Mouse (Mus musculus) megakaryocyte, adult 5-6 weeks (primary cell): Measurements from ENCODE around the gene Lyzl4. TPM values are rescaled to one million over a fixed set of nuclear protein-coding genes. Genes with fewer than 3 reads are reported as not detected.
"Not testable (repeated sequence)": the region's sequence is repeated elsewhere in the genome, so short reads cannot be mapped to it uniquely, and the experiment has no call there.

Experiments used
- ATAC-seq: 2 replicates; pipeline ENCODE4 v1.8.0; 2016; ENCODE audit warnings: mild to moderate bottlenecking, inconsistent platforms; ENCODE audit not compliant: poor library complexity, severe bottlenecking
- total RNA-seq, 2 experiments: library from RNA; stranded (forward) in 1 of 2; stranded (reverse) in 1 of 2; fragments of 153-499, 151-499 nt in 1 of 2; fragments of 221-1000, 200-1000 nt in 1 of 2; gene quantifications; 2 replicates each; pipeline versions ENCODE4 v1.2.3 to v1.2.4; 2015 to 2017

Lyzl4 gene
- total RNA-seq, 2 experiments from 2014 or later = not detected

DNA sequence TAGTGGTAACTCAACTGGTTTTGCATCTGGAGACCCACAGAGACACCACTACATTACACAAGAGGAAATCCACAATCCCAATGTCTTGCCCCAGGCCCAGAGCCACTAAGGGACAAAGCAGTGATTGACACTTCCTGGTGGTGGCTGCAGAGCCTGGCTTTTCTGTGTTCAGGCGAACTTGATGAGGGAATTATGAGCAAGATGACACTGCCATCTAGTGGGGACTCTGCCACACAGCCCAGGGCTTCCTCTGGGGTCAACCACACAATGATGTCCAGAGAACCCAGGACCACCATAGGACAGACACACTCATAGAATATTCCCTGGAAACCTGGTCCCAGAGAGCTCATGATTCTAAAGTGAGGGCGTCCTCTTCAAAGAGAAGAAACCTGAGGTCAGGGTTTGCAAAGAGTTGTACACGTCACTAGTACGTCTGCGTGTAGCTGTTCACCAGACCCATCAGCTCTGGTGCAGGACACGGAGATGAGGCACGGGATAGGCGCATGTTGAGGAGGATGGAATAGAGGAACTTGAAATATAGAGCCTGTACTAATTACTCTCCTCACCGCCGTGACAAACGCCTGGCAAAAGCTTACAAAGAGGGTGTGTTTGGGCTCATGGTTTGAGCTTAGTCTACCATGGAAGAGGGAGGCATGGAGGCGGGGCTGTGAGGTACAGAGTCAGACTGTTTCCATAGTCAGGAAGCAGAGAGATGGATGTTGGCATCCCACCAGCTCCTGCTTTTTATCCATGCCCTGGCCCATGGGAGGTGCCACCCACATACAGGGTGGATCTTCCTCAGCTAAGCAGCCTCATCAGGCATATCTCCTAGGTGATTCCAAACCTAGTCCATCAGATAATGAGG, 36.2 kb downstream of the Lyzl4 start:
- ATAC-seq = peak; percentile 72

DNA sequence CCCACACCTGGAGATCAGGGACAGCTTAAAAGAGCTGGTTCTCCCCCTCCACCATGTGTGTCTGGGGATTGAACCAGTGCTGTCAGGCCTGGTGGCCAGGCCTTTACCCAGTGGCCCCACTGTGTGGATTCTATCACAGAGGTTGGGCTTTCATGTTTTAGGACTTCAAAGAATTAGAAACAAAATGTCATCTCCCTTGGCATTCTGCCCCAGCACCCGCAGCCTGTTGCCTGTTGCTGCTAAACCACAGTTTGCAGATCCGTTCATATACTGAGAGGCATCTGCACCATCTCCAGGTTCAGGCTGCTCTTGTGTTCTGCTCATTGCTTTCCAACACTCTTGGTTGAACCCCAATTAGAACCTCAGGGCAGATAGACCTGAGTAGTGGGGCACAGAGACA, 39.5 kb downstream of the Lyzl4 start:
- no peak for ATAC-seq

DNA sequence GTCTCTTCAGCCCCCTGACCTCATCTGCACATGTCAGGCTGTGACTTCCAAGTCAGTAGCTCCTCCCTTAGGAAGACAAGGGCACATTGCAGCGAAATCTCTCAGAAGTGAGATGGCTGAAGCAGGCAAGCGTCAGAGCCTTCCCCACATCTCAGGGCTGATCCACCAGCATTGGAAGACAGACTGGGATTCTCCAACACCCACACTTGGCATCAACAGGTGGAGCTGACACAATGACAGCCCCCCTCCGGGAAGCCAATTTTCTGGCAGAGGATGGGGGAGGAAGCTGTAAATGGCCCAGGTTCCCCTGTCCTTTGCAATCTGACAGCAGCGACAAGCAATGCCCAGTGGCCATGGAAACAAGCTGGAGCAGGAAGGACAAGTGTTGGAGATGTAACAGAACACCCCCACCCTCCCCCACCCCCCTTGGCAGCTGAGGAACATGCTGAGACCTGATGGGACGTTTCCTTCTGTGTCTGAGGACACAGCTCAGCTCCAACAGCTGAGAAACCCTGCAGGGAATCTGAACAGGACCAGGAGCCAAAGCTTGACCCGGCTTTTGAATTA, 41.0 kb downstream of the Lyzl4 start:
- no peak for ATAC-seq

DNA sequence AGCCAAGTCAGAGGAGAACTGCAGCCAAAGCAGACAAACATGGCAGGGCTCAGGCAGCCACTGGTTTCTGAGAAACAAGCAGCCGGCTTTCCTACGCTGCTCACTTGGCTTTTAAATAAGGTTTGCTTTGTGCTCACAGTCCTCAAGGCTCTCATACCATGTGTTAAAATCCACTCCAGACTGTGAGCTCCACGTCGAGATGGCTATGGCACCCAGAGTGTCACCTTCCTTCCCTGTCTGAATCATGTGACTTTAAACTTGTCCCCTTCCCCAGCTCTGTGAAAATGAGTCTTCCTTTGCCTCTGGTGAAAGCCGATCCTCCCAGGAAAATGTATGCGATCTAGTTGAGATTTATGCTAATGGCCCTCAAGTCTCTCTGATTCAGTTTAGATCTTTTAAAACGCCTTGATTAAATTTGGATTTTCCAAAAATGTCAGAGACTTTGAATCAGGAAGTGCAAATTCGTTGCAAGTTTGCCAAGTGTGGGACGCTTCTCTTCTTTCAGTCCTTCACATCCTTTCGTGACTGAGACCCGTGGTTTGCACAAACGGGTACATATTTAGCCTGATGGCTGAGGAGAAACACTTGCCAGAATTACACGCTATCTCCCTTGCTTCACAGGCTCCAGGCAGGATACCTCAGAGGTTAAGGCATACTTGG, 41.6 kb downstream of the Lyzl4 start:
- no peak for ATAC-seq

DNA sequence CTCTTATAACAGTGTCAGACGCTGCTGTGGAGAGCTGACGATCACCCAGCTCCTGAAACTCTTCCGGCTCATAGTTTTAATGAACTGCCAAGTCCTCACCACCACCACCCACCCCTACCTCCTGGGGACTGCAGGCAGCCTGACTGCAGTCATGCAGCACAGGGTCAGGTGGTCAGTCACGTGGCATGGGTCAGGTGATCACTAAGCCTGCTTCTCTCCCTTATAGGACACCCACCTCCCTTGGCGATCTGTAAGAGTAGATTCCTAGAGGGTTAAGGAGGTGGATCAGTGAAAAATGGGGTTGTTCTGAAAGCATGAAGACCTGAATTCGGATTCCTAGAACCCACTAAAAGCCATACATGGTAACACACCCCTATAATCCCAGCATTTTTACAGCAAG, 42.3 kb downstream of the Lyzl4 start:
- no peak for ATAC-seq

DNA sequence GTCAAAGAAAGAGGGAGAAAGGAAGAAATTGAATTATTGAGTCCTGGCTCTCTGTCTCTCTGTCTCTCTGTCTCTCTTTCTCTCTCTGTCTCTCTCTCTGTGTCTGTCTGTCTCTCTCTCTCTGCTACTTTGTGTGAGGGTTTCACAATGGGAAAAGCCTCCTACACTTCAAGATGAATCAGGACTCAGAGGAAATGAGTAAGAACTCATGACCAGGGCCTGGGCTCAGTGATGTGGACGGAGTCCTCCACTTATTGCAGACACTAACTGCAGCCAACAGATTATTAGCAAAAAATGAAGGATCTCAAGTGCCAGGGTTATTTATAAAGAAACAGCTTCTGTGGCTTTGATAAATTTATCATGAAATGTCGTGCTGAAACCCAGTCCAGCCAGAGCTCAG, 43.8 kb downstream of the Lyzl4 start:
- no peak for ATAC-seq

DNA sequence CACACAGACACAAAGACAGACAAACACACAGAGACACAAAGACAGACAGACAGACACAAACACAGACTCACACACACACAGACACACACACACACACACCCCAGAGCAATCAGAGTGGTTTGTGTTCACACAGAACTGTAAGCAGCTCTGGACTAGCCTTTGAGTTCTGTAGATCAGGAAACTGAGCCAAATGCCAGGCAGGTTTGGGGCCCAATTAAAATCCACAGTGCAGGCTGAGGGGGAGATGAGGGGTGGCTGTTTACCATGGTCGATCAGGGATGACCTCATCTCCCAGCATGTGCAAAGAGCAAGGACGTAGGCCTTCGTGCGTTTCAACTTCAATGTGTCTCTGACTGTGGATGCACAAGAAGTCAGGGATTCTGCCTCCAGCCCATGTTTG, 47.1 kb downstream of the Lyzl4 start:
- no peak for ATAC-seq

DNA sequence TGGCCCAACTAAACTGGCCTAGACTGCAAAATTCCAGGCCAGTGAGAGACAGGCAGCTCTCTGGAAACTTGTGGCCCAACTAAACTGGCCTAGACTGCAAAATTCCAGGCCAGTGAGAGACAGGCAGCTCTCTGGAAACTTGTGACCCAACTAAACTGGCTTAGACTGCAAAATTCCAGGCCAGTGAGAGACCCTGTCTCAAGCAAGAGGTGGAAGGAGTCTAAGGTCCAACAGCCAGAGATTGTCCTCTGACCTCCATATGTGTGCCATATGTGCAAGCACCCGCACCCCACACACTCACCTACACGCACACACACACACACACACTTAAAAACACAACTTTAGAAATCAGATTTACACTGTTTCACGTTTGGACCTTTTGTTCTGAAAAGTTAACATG, 48.1 kb downstream of the Lyzl4 start:
- ATAC-seq = not testable (repeated sequence)

DNA sequence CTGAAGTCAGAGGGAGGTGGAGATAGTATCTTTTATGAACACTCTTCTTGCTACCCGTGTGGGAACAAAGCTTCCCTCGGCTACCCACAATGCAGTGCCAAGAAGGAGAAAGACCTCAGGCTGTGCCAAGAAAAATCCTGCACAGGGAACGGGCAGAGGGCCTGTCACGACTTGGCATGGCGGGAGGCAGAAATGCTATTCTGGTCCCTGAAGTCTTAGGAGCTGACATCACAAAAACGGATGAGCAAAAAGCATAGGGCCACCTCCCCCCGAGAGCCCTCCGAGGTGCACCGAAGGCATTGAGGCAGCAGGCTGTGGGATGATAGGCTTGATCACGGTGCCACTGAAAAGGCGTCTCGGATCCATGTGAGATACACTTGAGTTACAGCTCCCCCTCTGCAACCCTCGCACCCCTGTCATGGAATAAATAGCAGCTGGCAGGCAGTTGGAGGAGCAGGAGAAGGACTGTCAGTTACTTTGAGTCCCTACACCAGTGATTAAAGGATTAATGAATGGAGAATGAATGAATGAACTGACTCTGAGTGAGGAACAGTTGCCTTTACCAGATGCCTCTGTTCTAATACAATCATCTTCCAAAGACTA, 48.8 kb downstream of the Lyzl4 start:
- ATAC-seq = no peak

DNA sequence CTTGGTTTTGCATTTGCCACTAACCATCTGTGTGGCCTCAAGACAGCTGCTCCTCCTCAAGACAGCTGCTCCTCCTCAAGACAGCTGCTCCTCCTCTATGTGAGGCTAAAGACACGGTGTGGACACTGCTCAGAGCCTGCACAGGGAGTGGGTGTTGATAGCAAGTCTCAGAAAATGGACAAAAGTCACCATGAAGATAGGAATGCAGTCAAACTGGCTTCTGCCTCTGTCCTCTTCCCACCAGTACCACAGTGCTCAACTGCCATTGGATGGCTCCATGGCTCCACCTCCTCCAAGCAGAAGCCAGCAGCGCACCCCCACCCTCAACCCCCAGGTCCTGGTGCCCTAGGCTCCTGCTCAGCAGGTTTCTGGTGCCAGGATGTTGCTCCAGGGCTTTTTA, 52.4 kb downstream of the Lyzl4 start:
- ATAC-seq = no peak

DNA sequence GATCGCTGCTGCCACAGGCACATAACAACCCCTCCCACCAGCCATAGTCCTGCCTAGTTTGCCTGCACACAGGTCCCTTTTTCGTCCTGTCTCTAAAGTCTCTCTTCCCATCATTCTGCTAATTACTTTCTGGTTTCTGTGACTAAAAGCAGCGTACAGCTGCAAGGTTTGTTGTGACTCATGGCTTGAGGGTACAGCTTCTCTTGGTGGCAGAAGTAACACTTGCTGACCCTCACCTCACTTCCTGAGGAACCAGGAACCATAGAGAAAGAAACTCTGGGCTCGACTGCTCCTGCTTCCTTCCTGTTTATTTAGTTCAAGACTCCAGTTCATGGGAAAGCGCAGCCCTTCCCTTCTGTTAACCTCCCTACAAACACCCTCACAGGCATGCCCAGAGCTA, 67.5 kb downstream of the Lyzl4 start:
- ATAC-seq = no peak

DNA sequence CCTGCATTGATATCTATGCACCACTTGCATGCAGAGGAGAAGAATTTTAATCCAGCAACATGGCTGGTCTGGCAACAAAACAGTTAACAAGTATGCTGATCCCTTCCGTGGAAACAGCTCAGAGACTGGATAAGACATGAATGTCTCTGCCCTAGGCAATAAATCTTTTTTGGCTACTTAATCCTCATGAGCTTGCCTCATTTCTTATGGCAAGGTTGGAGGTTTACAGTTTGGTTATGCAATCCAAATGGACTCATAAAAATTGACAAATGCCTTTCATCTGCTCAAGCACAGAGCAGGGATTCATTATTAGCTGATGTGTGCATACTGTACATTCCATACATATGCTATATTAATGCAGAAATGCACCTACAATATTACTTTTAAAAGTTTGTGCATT, 73.4 kb downstream of the Lyzl4 start:
- ATAC-seq = no peak

DNA sequence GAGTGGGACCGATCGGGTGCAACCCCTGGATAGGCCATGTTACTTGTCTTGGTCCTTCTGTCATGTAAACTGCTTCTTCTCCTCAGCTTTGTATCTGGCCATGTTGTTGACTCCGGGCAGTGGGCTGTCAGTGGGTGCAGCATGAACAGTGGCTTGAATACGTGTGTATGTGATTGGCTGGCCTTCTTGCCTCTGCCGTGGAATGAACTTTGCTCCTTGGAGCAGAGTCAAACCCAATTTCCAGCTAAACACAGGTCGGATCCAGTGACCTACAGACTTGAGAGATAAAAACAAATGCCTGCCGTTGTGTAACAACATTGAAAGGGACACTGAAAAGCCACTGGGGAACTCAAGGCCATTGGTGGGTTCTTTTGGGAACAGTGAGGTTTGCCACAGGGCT, 75.5 kb downstream of the Lyzl4 start:
- ATAC-seq = no peak

DNA sequence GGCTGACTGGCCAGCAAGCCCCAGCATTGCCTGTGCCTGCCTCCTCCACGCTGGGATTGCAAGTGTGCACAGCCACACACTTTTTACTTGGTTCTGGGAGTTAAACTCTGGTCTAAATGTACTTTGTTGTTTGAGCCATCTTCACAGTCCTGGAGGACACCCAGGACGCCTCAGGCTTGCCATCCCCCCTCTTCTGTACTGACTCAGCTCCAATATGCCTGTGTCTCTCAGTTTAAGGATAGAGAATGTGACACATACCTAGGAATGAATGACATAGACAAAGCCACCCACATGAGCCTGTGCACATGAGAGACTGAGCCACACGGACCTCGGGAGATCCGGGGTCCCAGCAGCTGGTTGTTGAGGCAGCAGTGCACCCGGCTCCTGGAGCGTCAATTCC, 78.6 kb downstream of the Lyzl4 start:
- no peak for ATAC-seq

DNA sequence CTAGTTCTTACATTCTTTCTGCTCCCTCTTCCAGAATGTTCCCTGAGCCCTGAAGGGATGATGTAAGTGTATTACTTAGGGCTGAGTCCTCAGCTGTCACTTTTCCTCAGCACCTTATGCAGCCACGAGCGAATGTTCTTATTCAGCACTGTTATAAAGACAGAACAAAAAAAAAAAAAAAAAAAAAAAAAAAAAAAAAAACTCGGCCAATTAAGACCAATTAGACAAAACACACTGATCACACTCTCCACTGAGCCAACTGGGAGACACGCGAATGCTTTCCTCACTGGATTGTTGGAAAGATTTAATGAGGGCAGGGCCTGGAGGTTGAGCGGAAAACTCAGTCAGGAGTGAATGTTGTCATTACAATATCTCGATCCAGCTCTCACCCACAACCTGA, 81.4 kb downstream of the Lyzl4 start:
- no peak for ATAC-seq

DNA sequence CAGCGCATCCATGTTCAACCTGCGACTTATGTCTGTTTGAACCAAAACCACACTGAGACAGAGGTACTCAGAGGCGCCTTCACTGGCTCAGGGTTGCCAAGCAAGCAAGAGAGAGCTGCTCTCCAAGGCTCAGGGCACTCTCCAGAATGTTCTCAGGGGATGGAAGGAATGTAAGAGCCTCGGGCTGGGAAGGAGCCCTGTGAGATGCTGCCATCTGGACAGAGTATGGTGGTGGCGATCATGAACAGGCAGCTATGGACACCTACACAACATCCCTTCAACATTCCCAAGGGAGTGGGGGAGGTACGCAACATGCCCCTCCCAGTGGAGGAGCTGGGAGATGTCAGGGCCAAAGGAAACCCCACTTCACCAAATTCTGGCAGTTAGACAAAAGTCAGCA, 83.7 kb downstream of the Lyzl4 start:
- no peak for ATAC-seq

DNA sequence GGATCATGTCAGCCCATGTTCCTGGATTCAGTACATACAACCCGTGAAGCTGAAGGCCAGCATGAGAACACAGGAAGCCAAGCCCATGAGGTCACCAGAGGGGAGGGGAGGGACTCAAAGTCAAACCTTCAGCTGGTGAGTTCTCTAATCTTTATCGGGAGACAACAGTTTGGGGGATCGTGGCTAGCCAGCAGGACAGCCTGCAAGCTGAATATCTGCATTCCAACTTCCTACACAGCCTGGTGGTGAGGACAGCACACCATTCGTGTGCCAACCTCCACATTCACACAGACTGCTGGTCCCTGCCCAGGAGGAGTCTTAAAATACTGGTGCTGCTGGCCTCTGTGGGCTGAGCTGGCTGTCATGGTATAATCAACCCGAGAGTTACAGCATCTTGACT, 85.0 kb downstream of the Lyzl4 start:
- no peak for ATAC-seq

DNA sequence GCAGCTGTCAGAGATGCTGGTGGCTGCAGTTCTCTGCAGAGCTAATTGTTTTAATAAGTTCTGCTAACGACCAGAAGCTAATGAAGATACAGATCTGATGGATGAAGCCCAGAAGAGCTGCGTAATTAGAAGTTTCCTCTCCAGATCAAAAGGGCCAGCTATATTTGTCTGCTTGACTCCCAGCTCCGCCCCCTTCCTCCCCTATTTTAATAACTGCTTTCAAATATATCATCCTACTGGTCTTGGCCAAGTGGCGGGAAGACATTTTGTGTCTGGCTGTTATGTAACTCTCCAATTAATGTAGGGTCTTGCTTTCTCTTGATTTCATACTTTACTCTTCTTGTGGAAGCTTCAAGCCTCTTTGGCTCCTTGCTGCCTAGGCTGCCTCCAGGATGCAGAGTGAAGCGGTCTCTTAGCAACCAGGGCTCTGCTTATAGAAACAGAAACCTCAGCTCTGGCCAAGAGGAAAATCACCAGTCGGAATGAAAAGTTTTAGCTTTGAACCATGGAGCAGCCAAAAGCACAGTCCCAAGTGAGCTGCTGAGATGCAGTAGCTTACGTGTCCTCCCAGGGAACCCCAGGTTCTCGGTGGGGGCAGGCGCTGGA, 86.4 kb downstream of the Lyzl4 start:
- no peak for ATAC-seq

DNA sequence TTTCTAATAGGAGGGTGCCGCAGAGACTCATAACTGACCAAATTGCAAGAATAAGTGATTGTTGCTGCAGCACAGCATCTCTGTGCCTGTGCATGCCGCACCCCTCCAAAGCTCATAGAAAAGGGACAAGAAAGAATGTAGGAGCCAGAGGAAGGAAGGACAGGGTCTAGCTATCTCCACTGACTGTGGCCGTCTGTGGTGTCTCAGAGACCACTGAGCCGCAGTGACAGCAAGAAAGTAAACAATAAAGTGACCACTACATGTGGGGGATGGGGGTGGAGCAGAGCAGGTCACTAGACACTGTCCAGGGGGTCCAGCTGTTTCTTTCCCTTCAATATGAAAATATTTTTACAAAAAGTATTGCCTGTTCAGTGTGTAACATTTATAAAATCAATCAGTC, 88.3 kb downstream of the Lyzl4 start:
- ATAC-seq = no peak

DNA sequence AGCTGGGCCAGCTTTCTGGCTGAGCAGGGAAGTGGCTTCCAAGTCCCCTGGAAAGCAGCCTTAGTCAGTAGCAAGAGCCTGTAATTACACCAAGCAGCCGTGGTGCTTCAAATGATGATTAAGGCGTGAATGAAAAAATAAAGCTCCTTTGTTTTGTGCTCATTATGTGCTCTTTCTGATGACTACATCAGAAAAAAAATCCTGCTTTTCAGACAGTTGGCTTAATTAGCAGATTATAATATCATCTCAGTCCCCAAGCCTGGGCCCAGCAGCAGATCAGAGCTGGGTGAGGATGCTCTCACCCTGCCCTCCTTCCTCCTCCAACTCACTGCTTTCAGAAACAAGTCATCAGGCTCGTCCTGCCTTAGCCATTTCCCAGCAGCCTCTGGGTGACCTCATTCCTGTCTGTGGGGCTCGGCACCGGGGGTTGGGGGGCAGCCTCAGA, 91.5 kb downstream of the Lyzl4 start:
- ATAC-seq = no peak

DNA sequence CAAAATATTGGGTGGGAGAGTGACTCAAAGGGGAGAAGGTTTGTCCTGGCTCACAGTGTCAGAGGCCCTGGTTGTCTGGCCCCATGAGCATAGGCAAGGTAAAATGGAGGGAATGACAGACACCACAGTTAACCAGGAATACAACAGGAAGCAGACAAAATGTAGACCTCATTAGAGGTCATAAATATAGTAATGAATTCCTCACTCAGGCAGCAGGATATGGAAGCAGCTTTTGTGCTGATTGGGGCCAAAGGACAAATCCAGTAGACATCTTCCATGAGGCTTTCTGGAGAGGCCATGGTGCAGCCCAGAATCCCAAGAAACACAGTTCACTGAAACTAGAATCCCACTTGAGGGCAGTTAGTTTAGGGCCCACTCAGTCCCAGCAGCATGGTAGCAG, 92.5 kb downstream of the Lyzl4 start:
- ATAC-seq = no peak
